Mouse (Mus musculus) C2C12 (cell line): ENCODE measurements around the gene Olfr646. TPM values are rescaled to one million over a fixed set of nuclear protein-coding genes. Genes with fewer than 3 reads are reported as not detected.

Source experiments
- H3K27me3 ChIP-seq: one replicate; pipeline ENCODE4 v1.6.1; 2011; ENCODE audit not compliant: control insufficient read depth, insufficient read depth, insufficient read length
- H3K36me3 ChIP-seq: one replicate; pipeline ENCODE4 v1.6.1; 2011; ENCODE audit not compliant: control insufficient read depth, insufficient read depth
- H3K4me3 ChIP-seq: one replicate; pipeline ENCODE4 v1.5.1; 2011; ENCODE audit warnings: mild to moderate bottlenecking, control low read depth; ENCODE audit not compliant: poor library complexity, insufficient read depth, severe bottlenecking
- H3K79me2 ChIP-seq: one replicate; pipeline ENCODE4 v1.6.1; 2011; ENCODE audit not compliant: control insufficient read depth, insufficient read depth
- H3K79me3 ChIP-seq: one replicate; pipeline ENCODE4 v1.6.1; 2011; ENCODE audit warnings: low read depth, control low read depth
- H3ac ChIP-seq: one replicate; pipeline ENCODE3; 2011; ENCODE audit warnings: low read depth; ENCODE audit not compliant: control insufficient read depth, insufficient read length
- CEBPB ChIP-seq: IDR thresholded peaks from one replicate; pipeline ENCODE4 v1.6.1; 2011; ENCODE audit warnings: low read depth, mild to moderate bottlenecking, control low read depth, moderate library complexity
- CTCF ChIP-seq: IDR thresholded peaks from one replicate; pipeline ENCODE4 v1.5.1; 2011; ENCODE audit not compliant: control insufficient read depth, insufficient read depth, insufficient read length
- FOSL1 ChIP-seq: IDR thresholded peaks from one replicate; pipeline ENCODE4 v1.8.0; 2011; ENCODE audit warnings: mild to moderate bottlenecking, low read length; ENCODE audit not compliant: poor library complexity, insufficient read depth, severe bottlenecking
- MAX ChIP-seq: IDR thresholded peaks from one replicate; pipeline ENCODE4 v1.6.1; 2011; ENCODE audit warnings: mild to moderate bottlenecking, control low read depth
- MYOD1 ChIP-seq: IDR thresholded peaks from one replicate; pipeline ENCODE4 v1.6.1; 2011; ENCODE audit warnings: low read depth; ENCODE audit not compliant: control insufficient read depth, insufficient read length
- MYOG ChIP-seq: IDR thresholded peaks from one replicate; pipeline ENCODE4 v1.6.1; 2011; ENCODE audit not compliant: control insufficient read depth, insufficient read length; ENCODE audit errors: extremely low read depth
- USF1 ChIP-seq: IDR thresholded peaks from one replicate; pipeline ENCODE4 v1.6.1; 2011; ENCODE audit warnings: low read depth, mild to moderate bottlenecking, control low read depth, moderate library complexity
- long read RNA-seq, 2 experiments: library from polyadenylated mRNA; unstranded; transcript quantifications; one replicate each; pipeline ENCODE4 v2.0.0; 2019 to 2020
- polyA plus RNA-seq: library from polyadenylated mRNA; unstranded; fragments of >200 nt; fragmentation: generic; extraction: Trizol; gene quantifications from one replicate; pipeline ENCODE4 v1.2.1, GENCODE M21; 2012; ENCODE audit warnings: missing spikeins

Gene Olfr646
- polyA plus RNA-seq: not detected
- long read RNA-seq, experiment 1: 0 reads
- long read RNA-seq, experiment 2: 0 reads

DNA sequence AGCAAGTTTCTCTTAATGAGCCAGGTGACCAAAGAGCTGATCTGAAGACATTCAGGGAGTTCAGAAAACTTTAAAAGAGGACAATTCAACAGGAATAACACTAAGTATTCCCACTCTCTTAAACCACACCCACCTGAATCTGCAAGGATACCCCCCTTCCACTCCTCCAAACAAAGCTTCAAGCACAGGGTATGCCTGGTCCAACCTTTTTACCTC is at the start of gene Olfr646:
Gene Olfr646, plus strand, starts transcription at position 117 of the 216 bp plus-strand sequence.
- Histone ChIP-seq H3K4me3 (no peak within 1 kb of the TSS), H3K79me2 (no peaks in the 10 kb centered on the region), H3K36me3 (no peaks in the 10 kb centered on the region), H3ac (no peak within 1 kb of the TSS), H3K79me3 (no peaks in the 10 kb centered on the region), H3K27me3 (no peaks in the 10 kb centered on the region)
- no peak for TF ChIP-seq CTCF
- no peak for TF ChIP-seq CEBPB
- TF ChIP-seq MYOG: no peak
- TF ChIP-seq MAX: no peak

DNA sequence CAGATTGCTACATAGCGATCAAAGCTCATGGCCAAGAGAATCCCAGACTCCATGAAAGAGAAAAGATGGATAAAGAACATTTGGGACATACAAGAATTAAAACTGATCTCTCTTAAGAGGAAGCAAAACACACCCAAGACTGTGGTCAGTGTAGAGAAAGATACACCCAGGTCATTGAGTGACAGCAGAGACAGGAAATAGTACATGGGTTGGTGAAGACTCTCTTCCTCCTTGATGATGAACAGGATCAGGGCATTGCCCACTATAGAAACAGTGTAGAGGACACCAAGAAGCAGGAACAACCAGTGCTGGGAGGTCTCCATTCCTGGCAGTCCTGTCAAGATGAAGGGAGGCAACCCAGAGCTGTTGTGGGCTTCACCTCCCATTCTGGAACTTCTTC is 45.5 kb upstream of the Olfr646 start:
- no peaks in the 10 kb centered on the region for H3K79me3 ChIP-seq
- H3K36me3 ChIP-seq: no peaks in the 10 kb centered on the region
- no peaks in the 10 kb centered on the region for H3K79me2 ChIP-seq
- TF ChIP-seq MYOG (no peak), CEBPB (no peak), CTCF (no peak), MYOD1 (no peak), USF1 (no peak), MAX (no peak)
- H3ac ChIP-seq: no peak overlapping the region
- H3K27me3 ChIP-seq: no peaks in the 10 kb centered on the region
- no peak overlapping the region for H3K4me3 ChIP-seq

DNA sequence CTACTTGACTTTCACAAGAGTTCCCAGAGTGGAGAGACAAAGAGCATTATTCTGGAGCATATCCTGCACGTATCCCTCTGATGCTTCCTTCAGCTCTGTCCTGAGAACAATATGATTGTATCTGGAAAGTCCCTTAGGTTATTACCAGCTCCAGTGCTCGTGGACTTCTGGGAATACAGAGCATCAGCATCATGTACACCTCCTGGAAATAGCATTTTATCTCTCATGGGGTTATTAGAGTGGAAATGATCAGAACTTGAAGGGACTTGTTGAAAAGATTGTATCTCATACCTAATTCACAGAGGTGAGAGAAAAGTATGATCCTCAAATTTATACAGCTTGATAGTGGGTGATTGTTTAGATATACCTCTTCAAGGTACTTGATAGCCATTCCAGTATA is 43.3 kb upstream of the Olfr646 start, which contains the start of gene 4930516K23Rik:
Gene 4930516K23Rik, minus strand, starts transcription at position 101 of the 400 bp plus-strand sequence.
- Histone ChIP-seq H3K36me3 (no peaks in the 10 kb centered on the region), H3K27me3 (no peaks in the 10 kb centered on the region), H3K79me2 (no peaks in the 10 kb centered on the region), H3ac (no peak within 1 kb of the TSS), H3K4me3 (no peak within 1 kb of the TSS), H3K79me3 (no peaks in the 10 kb centered on the region)
- no peak for TF ChIP-seq CEBPB
- TF ChIP-seq MYOG: no peak
- no peak for TF ChIP-seq MYOD1
- no peak for TF ChIP-seq MAX
- no peak for TF ChIP-seq CTCF
- TF ChIP-seq FOSL1: no peak
- no peak for TF ChIP-seq USF1

DNA sequence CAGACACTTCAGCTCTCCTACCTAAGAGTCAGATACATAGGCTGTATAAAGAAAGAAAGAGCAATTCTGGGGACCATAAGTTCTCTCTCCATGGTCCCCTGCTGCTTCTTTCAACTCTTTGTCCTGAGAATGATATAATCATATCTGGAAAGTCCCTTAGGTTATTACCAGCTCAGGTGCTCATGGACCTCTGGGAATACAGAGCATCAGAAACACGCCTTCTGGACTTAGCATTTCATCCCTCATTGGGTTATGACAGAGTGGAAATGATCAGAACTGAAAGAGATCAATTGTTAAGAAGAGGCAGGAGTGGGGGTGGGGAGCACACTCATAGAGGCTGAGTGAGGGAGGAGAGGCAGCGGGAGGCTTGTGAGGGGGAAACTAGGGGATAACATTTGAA is 32.9 kb upstream of the Olfr646 start, which contains the start of gene Olfr644:
Gene Olfr644, minus strand, starts transcription at position 101 of the 400 bp plus-strand sequence.
- Histone ChIP-seq H3K36me3 (no peaks in the 10 kb centered on the region), H3ac (no peak within 1 kb of the TSS), H3K79me2 (no peaks in the 10 kb centered on the region), H3K4me3 (no peak within 1 kb of the TSS), H3K79me3 (no peaks in the 10 kb centered on the region), H3K27me3 (no peaks in the 10 kb centered on the region)
- TF ChIP-seq MAX: no peak
- TF ChIP-seq MYOD1: no peak
- no peak for TF ChIP-seq MYOG
- TF ChIP-seq FOSL1: no peak
- no peak for TF ChIP-seq USF1
- no peak for TF ChIP-seq CEBPB
- TF ChIP-seq CTCF: no peak

DNA sequence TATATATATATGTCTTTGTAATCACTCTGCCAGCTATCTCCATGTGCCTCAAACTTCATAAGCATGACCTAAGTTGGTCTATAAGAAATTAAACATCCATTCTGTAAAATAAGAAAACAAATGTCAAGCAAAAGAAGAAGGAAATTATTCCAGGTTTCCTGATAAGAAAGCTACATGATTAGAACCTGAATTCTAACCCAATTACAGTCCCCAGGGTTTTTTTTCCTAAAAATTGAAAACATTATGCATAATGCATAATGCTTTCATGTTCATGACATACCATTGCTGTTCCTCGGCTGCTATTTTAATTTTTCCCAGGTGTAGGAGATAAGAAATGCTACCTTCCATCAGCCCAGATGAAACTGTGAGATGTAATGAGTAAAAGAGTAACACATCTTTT is 19.3 kb upstream of the Olfr646 start, which contains the start of gene Olfr645:
Gene Olfr645, minus strand, starts transcription at position 101 of the 400 bp plus-strand sequence.
- TF ChIP-seq FOSL1: no peak
- no peak for TF ChIP-seq USF1
- no peak for TF ChIP-seq CTCF
- TF ChIP-seq MAX: no peak
- H3ac ChIP-seq: no peak within 1 kb of the TSS
- H3K4me3 ChIP-seq: no peak within 1 kb of the TSS
- no peaks in the 10 kb centered on the region for H3K27me3 ChIP-seq
- H3K79me2 ChIP-seq: no peaks in the 10 kb centered on the region
- no peaks in the 10 kb centered on the region for H3K36me3 ChIP-seq
- H3K79me3 ChIP-seq: no peaks in the 10 kb centered on the region

DNA sequence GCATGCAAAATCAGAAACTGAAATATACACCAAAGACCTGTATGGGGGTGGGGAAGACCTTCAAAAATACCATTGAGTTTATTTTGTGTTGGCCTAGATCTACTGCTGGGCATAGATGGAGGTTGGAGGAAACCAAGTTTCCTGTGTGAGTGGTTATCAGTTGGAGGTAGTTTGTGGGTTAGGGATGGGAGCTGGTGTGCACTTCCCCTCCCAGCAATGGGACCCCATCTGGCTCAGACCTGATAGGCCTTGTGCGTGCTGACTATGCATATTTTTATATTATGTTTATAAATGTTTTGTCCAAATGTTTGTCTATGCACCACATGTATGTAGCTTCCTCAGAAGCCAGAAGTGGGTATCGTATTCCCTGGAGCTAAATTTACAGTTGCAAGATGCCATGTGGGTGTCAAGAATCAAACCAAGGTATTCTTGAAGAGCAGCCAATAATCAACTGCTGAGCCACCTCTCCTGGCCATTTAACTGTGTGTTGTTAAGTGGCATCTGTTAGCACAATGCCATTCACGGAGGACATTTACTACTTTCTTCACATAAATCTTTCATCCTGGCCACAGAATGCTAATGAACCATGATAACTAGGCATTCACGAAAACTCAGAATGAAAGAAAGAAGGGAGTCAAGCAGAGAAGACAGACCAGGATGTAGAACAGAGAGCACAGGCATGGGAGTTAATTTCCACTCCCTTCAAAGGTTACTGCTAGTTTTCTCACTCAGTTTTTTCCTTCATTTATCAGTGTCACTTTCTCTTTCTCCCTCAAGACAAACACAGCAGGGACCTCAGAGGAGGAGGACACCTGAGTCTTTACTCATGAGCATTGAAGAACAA is 538 bp upstream of the Olfr646 start:
- Histone ChIP-seq H3K79me2 (no peaks in the 10 kb centered on the region), H3K4me3 (no peak overlapping the region), H3K36me3 (no peaks in the 10 kb centered on the region), H3K27me3 (no peaks in the 10 kb centered on the region), H3K79me3 (no peaks in the 10 kb centered on the region), H3ac (no peak overlapping the region)
- TF ChIP-seq FOSL1 (no peak), CEBPB (no peak), CTCF (no peak), MYOD1 (no peak), USF1 (no peak), MAX (no peak), MYOG (no peak)
